Mouse (Mus musculus) lung, embryonic 16.5 days (tissue): Measurements from ENCODE around the gene Itih2. TPM values are rescaled to one million over a fixed set of nuclear protein-coding genes. Genes with fewer than 3 reads are reported as not detected.

ENCODE experiments used
- ATAC-seq: fragments of 200-750 bp; cut with Nextera tagmentation; 2 replicates; pipeline ENCODE4 v1.8.0; 2017; ENCODE audit warnings: low read depth, mild to moderate bottlenecking, moderate library complexity
- H3K27ac ChIP-seq: fragments of 300-500 bp; sonication (generic); 2 replicates; pipeline ENCODE4 v1.5.1; 2014; ENCODE audit warnings: mild to moderate bottlenecking, control low read depth, low read length
- H3K27me3 ChIP-seq: fragments of 300-500 bp; sonication (generic); 2 replicates; pipeline ENCODE4 v1.6.1; 2014; ENCODE audit warnings: low read depth, low read length, mixed read lengths; ENCODE audit not compliant: control insufficient read depth, insufficient read depth
- H3K36me3 ChIP-seq: fragments of 300-500 bp; sonication (generic); 2 replicates; pipeline ENCODE4 v1.6.1; 2014; ENCODE audit warnings: low read length; ENCODE audit not compliant: control insufficient read depth, insufficient read depth
- H3K4me1 ChIP-seq: fragments of 300-500 bp; sonication (generic); replicated peaks from 2 replicates; pipeline ENCODE4 v1.6.1; 2014; ENCODE audit warnings: low read length, mixed read lengths; ENCODE audit not compliant: control insufficient read depth, insufficient read depth
- H3K4me2 ChIP-seq: fragments of 300-500 bp; sonication (generic); 2 replicates; pipeline ENCODE4 v1.6.1; 2014; ENCODE audit warnings: low read depth, low read length, control low read depth
- H3K4me3 ChIP-seq: fragments of 300-500 bp; sonication (generic); 2 replicates; pipeline ENCODE4 v1.5.1; 2014; ENCODE audit warnings: mild to moderate bottlenecking, low read length, control low read depth
- H3K9ac ChIP-seq: fragments of 300-500 bp; sonication (generic); 2 replicates; pipeline ENCODE4 v1.6.1; 2014; ENCODE audit warnings: low read length, control low read depth
- H3K9me3 ChIP-seq: fragments of 300-500 bp; sonication (generic); 2 replicates; pipeline ENCODE4 v1.6.1; 2016; ENCODE audit warnings: low read length; ENCODE audit not compliant: control insufficient read depth
- WGBS: fragments of 180-500 bp; shearing (Covaris S2); extraction: QIAGEN DNeasy Blood & Tissue Kit; methylation state at CpG from one replicate; pipeline ENCODE4 v1.1.7; 2014; 5-methylcytosine and 5-hydroxymethylcytosine counted together
- polyA plus RNA-seq: library from polyadenylated mRNA; unstranded; fragments of >200 nt; fragmentation: Nextera tagmentation; extraction: Ambion mirVana; gene quantifications from 2 replicates; pipeline ENCODE4 v1.2.1, GENCODE M21; 2015

Itih2 gene
- polyA plus RNA-seq, result 3.9 and 8.6 TPM in 2 replicates

- WGBS, result 70% methylated on average over 4 of the region's 4 CpGs
- peak within 1 kb of the TSS; percentile 57 for H3K27ac ChIP-seq
Measured at GRCm38 (mm10) chr2:10131296-10131695, at the start of gene Itih2. Gene Itih2, minus strand, starts transcription at chr2:10131396.

GRCm38 (mm10) chr2:10169991-10170390 is 38.8 kb upstream of the Itih2 start:
- 88% methylated on average over 16 of the region's 16 CpGs for WGBS
- no peak for ATAC-seq
- Histone ChIP-seq H3K36me3 (no peaks in the 10 kb centered on the region), H3K4me2 (no peak overlapping the region), H3K9me3 (no peaks in the 10 kb centered on the region), H3K4me1 (no peaks in the 10 kb centered on the region), H3K9ac (no peak overlapping the region), H3K4me3 (no peak overlapping the region), H3K27ac (no peak overlapping the region), H3K27me3 (no peaks in the 10 kb centered on the region)

More at GRCm38 (mm10) chr2:10131296-10131695, at the start of gene Itih2:
- no peaks in the 10 kb centered on the region for H3K27me3 ChIP-seq
- no peak within 1 kb of the TSS; the same call in 1 of the 2 replicates for H3K9ac ChIP-seq
- H3K4me2 ChIP-seq, result 0 out of 2 replicates have a peak within 1 kb of the TSS, but pooled peaks have one; percentile 14
- H3K4me1 ChIP-seq, result 0 out of 2 replicates have a peak, but pooled peaks cover 5% of the 10 kb centered on the region
- no peak for ATAC-seq
- H3K4me3 ChIP-seq, result no peak within 1 kb of the TSS
- no peaks in the 10 kb centered on the region for H3K9me3 ChIP-seq
- no peaks in the 10 kb centered on the region for H3K36me3 ChIP-seq

- Histone ChIP-seq H3K9ac (no peak overlapping the region), H3K4me1 (no peaks in the 10 kb centered on the region), H3K36me3 (no peaks in the 10 kb centered on the region), H3K9me3 (no peaks in the 10 kb centered on the region), H3K4me3 (no peak overlapping the region), H3K27ac (no peak overlapping the region), H3K4me2 (no peak overlapping the region), H3K27me3 (no peaks in the 10 kb centered on the region)
- ATAC-seq, result no peak
- 47% methylated on average over 8 of the region's 8 CpGs for WGBS
Measured at GRCm38 (mm10) chr2:10168016-10168415, 36.8 kb upstream of the Itih2 start.

- Histone ChIP-seq H3K4me3 (no peak overlapping the region), H3K36me3 (no peaks in the 10 kb centered on the region), H3K27me3 (no peaks in the 10 kb centered on the region), H3K4me2 (no peak overlapping the region), H3K27ac (no peak overlapping the region), H3K9ac (no peak overlapping the region), H3K9me3 (no peaks in the 10 kb centered on the region), H3K4me1 (no peaks in the 10 kb centered on the region)
- 83% methylated on average over 11 of the region's 11 CpGs for WGBS
- ATAC-seq, result no peak
Measured at GRCm38 (mm10) chr2:10167283-10167682, 36.1 kb upstream of the Itih2 start.

GRCm38 (mm10) chr2:10166635-10167034 is 35.4 kb upstream of the Itih2 start:
- no peak overlapping the region for H3K4me2 ChIP-seq
- no peak overlapping the region for H3K27ac ChIP-seq
- no peaks in the 10 kb centered on the region for H3K4me1 ChIP-seq
- H3K4me3 ChIP-seq, result no peak overlapping the region
- no peak for ATAC-seq
- no peaks in the 10 kb centered on the region for H3K27me3 ChIP-seq
- H3K9ac ChIP-seq, result no peak overlapping the region
- no peaks in the 10 kb centered on the region for H3K36me3 ChIP-seq
- 45% methylated on average over 6 of the region's 6 CpGs for WGBS
- no peaks in the 10 kb centered on the region for H3K9me3 ChIP-seq

GRCm38 (mm10) chr2:10162011-10162410 is 30.8 kb upstream of the Itih2 start:
- no peaks in the 10 kb centered on the region for H3K27me3 ChIP-seq
- no peak for ATAC-seq
- 87% methylated on average over 4 of the region's 4 CpGs for WGBS
- H3K9ac ChIP-seq, result no peak overlapping the region
- no peaks in the 10 kb centered on the region for H3K9me3 ChIP-seq
- H3K36me3 ChIP-seq, result no peaks in the 10 kb centered on the region
- H3K4me1 ChIP-seq, result no peaks in the 10 kb centered on the region
- H3K4me3 ChIP-seq, result no peak overlapping the region
- H3K27ac ChIP-seq, result no peak overlapping the region
- no peak overlapping the region for H3K4me2 ChIP-seq

GRCm38 (mm10) chr2:10157184-10157583 is 26.0 kb upstream of the Itih2 start:
- H3K4me1 ChIP-seq, result 0 out of 2 replicates have a peak, but pooled peaks cover 3% of the 10 kb centered on the region
- no peaks in the 10 kb centered on the region for H3K27me3 ChIP-seq
- H3K4me3 ChIP-seq, result no peak overlapping the region
- H3K9me3 ChIP-seq, result no peaks in the 10 kb centered on the region
- 71% methylated on average over 10 of the region's 10 CpGs for WGBS
- H3K9ac ChIP-seq, result no peak overlapping the region
- no peak for ATAC-seq
- H3K27ac ChIP-seq, result no peak overlapping the region
- no peak overlapping the region for H3K4me2 ChIP-seq
- H3K36me3 ChIP-seq, result no peaks in the 10 kb centered on the region

GRCm38 (mm10) chr2:10153201-10154075 is 22.2 kb upstream of the Itih2 start, which contains the start of gene Itih5:
Gene Itih5, plus strand, starts transcription at chr2:10153571.
- no peaks in the 10 kb centered on the region for H3K36me3 ChIP-seq
- H3K27ac ChIP-seq, result no peak within 1 kb of the TSS
- H3K4me2 ChIP-seq, result peak within 1 kb of the TSS; percentile 97
- H3K9me3 ChIP-seq, result no peaks in the 10 kb centered on the region
- H3K4me3 ChIP-seq, result peak within 1 kb of the TSS; percentile 54
- H3K9ac ChIP-seq, result peak within 1 kb of the TSS; percentile 62
- peak; percentile 86 for ATAC-seq
- 7% methylated on average over 27 of the region's 27 CpGs for WGBS
- H3K27me3 ChIP-seq, result no peaks in the 10 kb centered on the region
- H3K4me1 ChIP-seq, result 0 out of 2 replicates have a peak, but pooled peaks cover 3% of the 10 kb centered on the region

GRCm38 (mm10) chr2:10152590-10152989 is 21.4 kb upstream of the Itih2 start:
- Histone ChIP-seq H3K9me3 (no peaks in the 10 kb centered on the region), H3K27me3 (no peaks in the 10 kb centered on the region), H3K4me2 (no peak overlapping the region), H3K9ac (no peak overlapping the region), H3K36me3 (no peaks in the 10 kb centered on the region), H3K4me3 (no peak overlapping the region), H3K4me1 (0 out of 2 replicates have a peak, but pooled peaks cover 3% of the 10 kb centered on the region), H3K27ac (no peak overlapping the region)
- WGBS, result 60% methylated on average over 5 of the region's 5 CpGs
- no peak for ATAC-seq
